Mouse (Mus musculus): ENCODE data around the gene Sap30. TPM values are rescaled to one million over a fixed set of nuclear protein-coding genes. Genes with fewer than 3 reads are reported as not detected.

Sap30 gene
- total and polyA plus RNA-seq, 2 experiments from 2014 or later = 20.8 to 22.1 TPM

- peak; percentile 61; the same call in 1 of the 2 replicates for ATAC-seq
- no peaks in the 10 kb centered on the region for H3K27me3 ChIP-seq (ENCODE audit: insufficient read depth, low read length)
- no peaks in the 10 kb centered on the region for H3K36me3 ChIP-seq (ENCODE audit: insufficient read depth, low read length)
- H3K4me1 ChIP-seq (ENCODE audit: insufficient read depth, low read length) = no peaks in the 10 kb centered on the region
- no peak overlapping the region for H3K4me3 ChIP-seq (ENCODE audit: low read length)
- no peak overlapping the region for H3K27ac ChIP-seq
- no peak for TF ChIP-seq CTCF (IDR thresholded peaks at IDR 0.05; ENCODE audit: low read depth)
- DNase-seq (ENCODE audit: low spot score) = peak; percentile 51
- no peak overlapping the region for H3K4me2 ChIP-seq (ENCODE audit: low read depth, low read length)
- no peak overlapping the region for H3K9ac ChIP-seq (replicated peaks; ENCODE audit: low read length)
- 48% methylated on average over 5 of the region's 5 CpGs for WGBS
- H3K9me3 ChIP-seq (ENCODE audit: low read length) = no peaks in the 10 kb centered on the region
Observed at GRCm38 (mm10) chr8:57468624-57469023, 19.0 kb downstream of the Sap30 start.

- Histone ChIP-seq H3K4me3 (ENCODE audit: low read length) (no peak overlapping the region), H3K36me3 (ENCODE audit: insufficient read depth, low read length) (no peaks in the 10 kb centered on the region), H3K27ac (no peak overlapping the region), H3K27me3 (ENCODE audit: insufficient read depth, low read length) (no peaks in the 10 kb centered on the region), H3K4me1 (ENCODE audit: insufficient read depth, low read length) (no peaks in the 10 kb centered on the region), H3K4me2 (ENCODE audit: low read depth, low read length) (no peak overlapping the region), H3K9ac (replicated peaks; ENCODE audit: low read length) (no peak overlapping the region), H3K9me3 (ENCODE audit: low read length) (no peaks in the 10 kb centered on the region)
- no peak for ATAC-seq
- TF ChIP-seq CTCF (IDR thresholded peaks at IDR 0.05; ENCODE audit: low read depth) = no peak
- no peak for DNase-seq (ENCODE audit: low spot score)
- WGBS = 89% methylated on average over 3 of the region's 3 CpGs
Observed at GRCm38 (mm10) chr8:57463757-57464156, 23.9 kb downstream of the Sap30 start.

DNA sequence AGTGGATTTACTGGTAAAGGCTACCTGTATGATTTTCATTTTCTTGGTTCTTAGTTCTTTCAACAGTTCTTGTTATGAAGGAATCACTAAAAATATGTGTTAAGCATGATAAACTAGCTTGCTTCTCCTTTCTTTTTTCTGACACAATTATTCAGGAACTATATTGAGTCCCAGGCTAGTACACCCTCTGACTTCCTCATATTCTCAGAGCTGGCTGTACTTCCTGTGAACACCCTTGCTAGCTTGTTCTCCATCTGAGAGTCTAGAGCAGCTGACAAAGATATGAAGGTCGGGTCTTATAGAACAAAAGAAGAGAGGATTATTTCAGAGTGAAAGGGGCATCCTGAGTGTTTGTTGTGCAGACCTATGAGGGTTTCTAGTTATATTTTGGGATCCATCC, 24.8 kb downstream of the Sap30 start:
- Histone ChIP-seq H3K9me3 (ENCODE audit: low read length) (no peaks in the 10 kb centered on the region), H3K36me3 (ENCODE audit: insufficient read depth, low read length) (no peaks in the 10 kb centered on the region), H3K27ac (no peak overlapping the region), H3K4me3 (ENCODE audit: low read length) (no peak overlapping the region), H3K4me1 (ENCODE audit: insufficient read depth, low read length) (no peaks in the 10 kb centered on the region), H3K9ac (replicated peaks; ENCODE audit: low read length) (no peak overlapping the region), H3K4me2 (ENCODE audit: low read depth, low read length) (no peak overlapping the region), H3K27me3 (ENCODE audit: insufficient read depth, low read length) (no peaks in the 10 kb centered on the region)
- DNase-seq (ENCODE audit: low spot score) = no peak
- TF ChIP-seq CTCF (IDR thresholded peaks at IDR 0.05; ENCODE audit: low read depth) = no peak
- 59% methylated on average over 1 of the region's 1 CpGs for WGBS
- no peak for ATAC-seq

DNA sequence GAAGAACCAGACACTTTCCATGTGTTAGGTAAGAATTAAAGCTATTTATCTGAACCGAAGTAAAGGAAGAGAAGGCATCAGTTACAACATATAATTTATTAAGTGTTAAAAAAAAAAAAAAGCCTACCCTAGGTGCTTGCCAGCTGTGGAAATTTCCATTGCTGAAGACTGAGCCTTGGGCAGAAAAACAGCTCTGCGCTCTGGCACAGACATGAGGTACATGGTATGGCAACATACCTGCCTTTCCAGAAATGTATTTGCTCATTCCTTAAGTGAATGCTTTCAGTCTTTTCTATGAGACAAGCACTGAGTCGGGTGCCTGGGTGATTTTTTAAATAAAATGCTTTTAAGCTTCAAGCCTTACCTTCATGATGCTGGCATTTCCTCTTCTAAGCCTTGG, 29.7 kb downstream of the Sap30 start:
- WGBS = 78% methylated on average over 3 of the region's 3 CpGs
- ATAC-seq (no peak), DNase-seq (ENCODE audit: low spot score) (no peak)
- no peak for TF ChIP-seq CTCF (IDR thresholded peaks at IDR 0.05; ENCODE audit: low read depth)
- Histone ChIP-seq H3K9ac (replicated peaks; ENCODE audit: low read length) (no peak overlapping the region), H3K27me3 (ENCODE audit: insufficient read depth, low read length) (no peaks in the 10 kb centered on the region), H3K36me3 (ENCODE audit: insufficient read depth, low read length) (no peaks in the 10 kb centered on the region), H3K27ac (no peak overlapping the region), H3K4me1 (ENCODE audit: insufficient read depth, low read length) (no peaks in the 10 kb centered on the region), H3K9me3 (ENCODE audit: low read length) (no peaks in the 10 kb centered on the region), H3K4me2 (ENCODE audit: low read depth, low read length) (peak overlapping the region; percentile 41), H3K4me3 (ENCODE audit: low read length) (no peak overlapping the region)

- H3K36me3 ChIP-seq (ENCODE audit: insufficient read depth, low read length) = no peaks in the 10 kb centered on the region
- peak overlapping the region; percentile 18 for H3K4me3 ChIP-seq (ENCODE audit: low read length)
- no peaks in the 10 kb centered on the region for H3K9me3 ChIP-seq (ENCODE audit: low read length)
- H3K9ac ChIP-seq (replicated peaks; ENCODE audit: low read length) = no peak overlapping the region
- no peak for TF ChIP-seq CTCF (IDR thresholded peaks at IDR 0.05; ENCODE audit: low read depth)
- H3K27me3 ChIP-seq (ENCODE audit: insufficient read depth, low read length) = no peaks in the 10 kb centered on the region
- peak overlapping the region; percentile 64 for H3K27ac ChIP-seq
- peak; percentile 61; the same call in 1 of the 2 replicates for ATAC-seq
- peak overlapping the region; percentile 41 for H3K4me2 ChIP-seq (ENCODE audit: low read depth, low read length)
- no peaks in the 10 kb centered on the region for H3K4me1 ChIP-seq (ENCODE audit: insufficient read depth, low read length)
- peak; percentile 52 for DNase-seq (ENCODE audit: low spot score)
- 66% methylated on average over 6 of the region's 6 CpGs for WGBS
Observed at GRCm38 (mm10) chr8:57457152-57457551, 30.5 kb downstream of the Sap30 start.

- Histone ChIP-seq H3K27me3 (ENCODE audit: insufficient read depth, low read length) (no peaks in the 10 kb centered on the region), H3K9ac (replicated peaks; ENCODE audit: low read length) (no peak within 1 kb of the TSS), H3K4me1 (ENCODE audit: insufficient read depth, low read length) (no peaks in the 10 kb centered on the region), H3K4me3 (ENCODE audit: low read length) (peak within 1 kb of the TSS; percentile 16), H3K36me3 (ENCODE audit: insufficient read depth, low read length) (no peaks in the 10 kb centered on the region), H3K4me2 (ENCODE audit: low read depth, low read length) (peak within 1 kb of the TSS; percentile 41), H3K27ac (peak within 1 kb of the TSS; percentile 64), H3K9me3 (ENCODE audit: low read length) (no peaks in the 10 kb centered on the region)
- ATAC-seq (peak; percentile 88), DNase-seq (ENCODE audit: low spot score) (peak; percentile 49)
- WGBS = 60% methylated on average over 3 of the region's 3 CpGs
- no peak for TF ChIP-seq CTCF (IDR thresholded peaks at IDR 0.05; ENCODE audit: low read depth)
Observed at GRCm38 (mm10) chr8:57455765-57456164, 31.9 kb downstream of the Sap30 start, which contains the start of gene Scrg1. Scrg1 (plus strand) TSS chr8:57455923.

GRCm38 (mm10) chr8:57453361-57453760, 34.3 kb downstream of the Sap30 start:
- H3K27ac ChIP-seq = no peak overlapping the region
- no peak for TF ChIP-seq CTCF (IDR thresholded peaks at IDR 0.05; ENCODE audit: low read depth)
- 88% methylated on average over 2 of the region's 2 CpGs for WGBS
- no peak for DNase-seq (ENCODE audit: low spot score)
- H3K4me3 ChIP-seq (ENCODE audit: low read length) = no peak overlapping the region
- no peak overlapping the region for H3K4me2 ChIP-seq (ENCODE audit: low read depth, low read length)
- H3K36me3 ChIP-seq (ENCODE audit: insufficient read depth, low read length) = no peaks in the 10 kb centered on the region
- H3K27me3 ChIP-seq (ENCODE audit: insufficient read depth, low read length) = no peaks in the 10 kb centered on the region
- H3K9me3 ChIP-seq (ENCODE audit: low read length) = no peaks in the 10 kb centered on the region
- H3K9ac ChIP-seq (replicated peaks; ENCODE audit: low read length) = no peak overlapping the region
- no peaks in the 10 kb centered on the region for H3K4me1 ChIP-seq (ENCODE audit: insufficient read depth, low read length)
- ATAC-seq = no peak
